27 mouse cellular contexts compared by ENCODE assay signal in genomic region chr5:36556906-36557305, GRCm38 (mm10). TPM values are rescaled to one million over a fixed set of nuclear protein-coding genes. Genes with fewer than 3 reads are reported as not detected.
DNase-seq lines count a peak whose midpoint lies in the region; ATAC-seq and TF ChIP-seq lines count a peak whose summit lies in the region.
"Had no signal": no experiment of that assay in that cellular context is flagged by ENCODE, and none has a peak within 500 bp of the region (broad histone marks: within the 10 kb centered on the region; RNA-seq: fewer than 3 reads in every experiment).

No protein-coding gene starts in this region.

- WGBS in kidney, embryonic 15.5 days: 81% methylated on average over 3 of the region's 3 CpGs
- WGBS in midbrain, embryonic 16.5 days: 75% methylated on average over 3 of the region's 3 CpGs
- 76% methylated on average over 3 of the region's 3 CpGs for WGBS in forebrain, embryonic 15.5 days

- H3K4me3 ChIP-seq in kidney, embryonic 15.5 days (replicated peaks): no peak overlapping the region
- no peak overlapping the region for H3K4me3 ChIP-seq in layer of hippocampus, adult 2 months
- H3K4me3 ChIP-seq in midbrain, embryonic 16.5 days (ENCODE audit: low read depth, low read length): no peak overlapping the region
- no peak overlapping the region for H3K4me3 ChIP-seq in forebrain, embryonic 15.5 days
- H3K4me3 ChIP-seq: embryonic facial prominence, embryonic 10.5 days; embryonic facial prominence, embryonic 13.5 days; erythroblast, embryonic 14.5 days; forebrain, embryonic 12.5 days; heart, adult 2 months; heart, embryonic 10.5 days; heart, embryonic 13.5 days had no signal

- no peaks in the 10 kb centered on the region for H3K27me3 ChIP-seq in kidney, embryonic 15.5 days
- H3K27me3 ChIP-seq in midbrain, embryonic 16.5 days (ENCODE audit: control insufficient read depth, insufficient read depth, low read depth, low read length): no peaks in the 10 kb centered on the region
- no peaks in the 10 kb centered on the region for H3K27me3 ChIP-seq in forebrain, embryonic 15.5 days
- H3K27me3 ChIP-seq: embryonic facial prominence, embryonic 13.5 days; forebrain, embryonic 12.5 days; heart, embryonic 13.5 days had no signal

- H3K4me2 ChIP-seq in kidney, embryonic 15.5 days: no peak overlapping the region
- no peak overlapping the region for H3K4me2 ChIP-seq in midbrain, embryonic 16.5 days (ENCODE audit: low read length)
- no peak overlapping the region for H3K4me2 ChIP-seq in forebrain, embryonic 15.5 days (replicated peaks)
- H3K4me2 ChIP-seq: embryonic facial prominence, embryonic 13.5 days; forebrain, embryonic 12.5 days; heart, embryonic 13.5 days; hindbrain, embryonic 14.5 days had no signal

- H3K9ac ChIP-seq in kidney, embryonic 15.5 days: no peak overlapping the region
- H3K9ac ChIP-seq in midbrain, embryonic 16.5 days (ENCODE audit: low read depth, low read length): no peak overlapping the region
- no peak overlapping the region for H3K9ac ChIP-seq in forebrain, embryonic 15.5 days (replicated peaks)
- H3K9ac ChIP-seq: embryonic facial prominence, embryonic 13.5 days; forebrain, embryonic 12.5 days; hindbrain, embryonic 14.5 days had no signal

- no peaks in the 10 kb centered on the region for H3K36me3 ChIP-seq in kidney, embryonic 15.5 days
- no peaks in the 10 kb centered on the region for H3K36me3 ChIP-seq in midbrain, embryonic 16.5 days (ENCODE audit: control insufficient read depth, insufficient read depth, low read length)
- no peaks in the 10 kb centered on the region for H3K36me3 ChIP-seq in forebrain, embryonic 15.5 days
- H3K36me3 ChIP-seq: embryonic facial prominence, embryonic 10.5 days; embryonic facial prominence, embryonic 13.5 days; forebrain, embryonic 12.5 days; heart, embryonic 10.5 days; heart, embryonic 13.5 days had no signal

- peak overlapping the region; percentile 94 for H3K27ac ChIP-seq in kidney, embryonic 15.5 days
- H3K27ac ChIP-seq in layer of hippocampus, adult 2 months: peak overlapping the region; percentile 61; the same call in 1 of the 2 replicates
- H3K27ac ChIP-seq in midbrain, embryonic 16.5 days (ENCODE audit: low read length): no peak overlapping the region
- H3K27ac ChIP-seq in forebrain, embryonic 15.5 days (replicated peaks): no peak overlapping the region
- H3K27ac ChIP-seq: embryonic facial prominence, embryonic 10.5 days; embryonic facial prominence, embryonic 13.5 days; forebrain, embryonic 12.5 days; heart, adult 2 months; heart, embryonic 10.5 days; heart, embryonic 13.5 days; hindbrain, embryonic 14.5 days; hindbrain, postnatal 0 days had no signal

- H3K9me3 ChIP-seq in kidney, embryonic 15.5 days (replicated peaks): no peaks in the 10 kb centered on the region
- no peaks in the 10 kb centered on the region for H3K9me3 ChIP-seq in midbrain, embryonic 16.5 days (replicated peaks; ENCODE audit: control insufficient read depth, low read length, poor library complexity, severe bottlenecking)
- H3K9me3 ChIP-seq in forebrain, embryonic 15.5 days: no peaks in the 10 kb centered on the region
- H3K9me3 ChIP-seq: embryonic facial prominence, embryonic 10.5 days; embryonic facial prominence, embryonic 13.5 days; forebrain, embryonic 12.5 days; heart, embryonic 10.5 days; heart, embryonic 13.5 days had no signal

- no peak for TF ChIP-seq CTCF in layer of hippocampus, adult 2 months (conservative IDR thresholded peaks at IDR 0.05)

- no peak for ATAC-seq in kidney, embryonic 15.5 days (replicated peaks; ENCODE audit: low FRiP score)
- ATAC-seq in midbrain, embryonic 16.5 days: no peak
- no peak for ATAC-seq in forebrain, embryonic 15.5 days (replicated peaks)
- ATAC-seq: forebrain, embryonic 16.5 days; hindbrain, postnatal 0 days had no signal

- peaks cover 61% of the 10 kb centered on the region for H3K4me1 ChIP-seq in kidney, embryonic 15.5 days
- no peaks in the 10 kb centered on the region for H3K4me1 ChIP-seq in midbrain, embryonic 16.5 days (ENCODE audit: control insufficient read depth, insufficient read depth, low read length)
- peaks cover 7% of the 10 kb centered on the region for H3K4me1 ChIP-seq in forebrain, embryonic 15.5 days

- DNase-seq in kidney, adult 9 months: no peak
- no peak for DNase-seq in layer of hippocampus, adult 2 months (ENCODE audit: low spot score in 2 of 2)
- DNase-seq in layer of hippocampus, adult 8-10 months (ENCODE audit: low spot score in 2 of 2): no peak
- DNase-seq in R1 (ENCODE audit: low read depth, low spot score): peak; percentile 85
- DNase-seq: adrenal gland, postnatal 10 days; adrenal gland, postnatal 36 days; cerebellum, adult 18-20 months; cerebellum, adult 9-11 months; cerebellum, postnatal 25 days; embryo, embryonic 11 days; gastrocnemius, postnatal 10 days; gastrocnemius, postnatal 36 days; heart, postnatal 14 days; heart, postnatal 4 days had no signal

RNA-seq across cellular contexts. Expression of gene Tbc1d14, which starts 36.2 kb away (rescaled TPM):
- 45.2 and 46.2 TPM in 2 replicates for polyA plus RNA-seq in kidney, embryonic 15.5 days (2015; fragmentation: Nextera tagmentation; extraction: Ambion mirVana)
- 100 to 1,000 TPM; 101 to 105 TPM for total RNA-seq in layer of hippocampus, adult 2 months (2021)
- total RNA-seq in layer of hippocampus, adult 8-10 months (2022): 10 to 100 TPM; 74.3 to 92.7 (median 82.9) TPM
- 74.6 and 76.1 TPM in 2 replicates for polyA plus RNA-seq in midbrain, embryonic 16.5 days (2015; fragmentation: Nextera tagmentation; extraction: Ambion mirVana)
- polyA plus RNA-seq in forebrain, embryonic 15.5 days (2015; fragmentation: Nextera tagmentation; extraction: Ambion mirVana): 101 and 104 TPM in 2 replicates

Comparison
In these comparisons a context has a peak if more than half of its experiments do, and no peak if none do; other contexts are left out.
1. H3K27ac ChIP-seq: peak in kidney, embryonic 15.5 days (single experiment) and layer of hippocampus, adult 2 months (single experiment); none in midbrain, embryonic 16.5 days (single experiment) and forebrain, embryonic 15.5 days (single experiment).